Mouse (Mus musculus) liver, embryonic 15.5 days (tissue): ENCODE measurements around the gene Gimap1. TPM values are rescaled to one million over a fixed set of nuclear protein-coding genes. Genes with fewer than 3 reads are reported as not detected.

ENCODE experiments used
- ATAC-seq: fragments of 200-750 bp; cut with Nextera tagmentation; 2 replicates; pipeline ENCODE4 v1.8.0; 2017; ENCODE audit warnings: moderate number of reproducible peaks, mild to moderate bottlenecking, moderate library complexity; ENCODE audit not compliant: insufficient read depth
- H3K27ac ChIP-seq: fragments of 300-500 bp; sonication (generic); replicated peaks from 2 replicates; pipeline ENCODE4 v1.5.1; 2015; ENCODE audit warnings: mild to moderate bottlenecking, inconsistent platforms
- H3K27me3 ChIP-seq: fragments of 300-500 bp; sonication (generic); 2 replicates; pipeline ENCODE4 v1.6.1; 2015; ENCODE audit warnings: mild to moderate bottlenecking, inconsistent platforms
- H3K36me3 ChIP-seq: fragments of 300-500 bp; sonication (generic); replicated peaks from 2 replicates; pipeline ENCODE4 v1.6.1; 2015; ENCODE audit warnings: moderate library complexity, mild to moderate bottlenecking, inconsistent platforms
- H3K4me1 ChIP-seq: fragments of 300-500 bp; sonication (generic); replicated peaks from 2 replicates; pipeline ENCODE4 v1.6.1; 2015; ENCODE audit warnings: inconsistent platforms
- H3K4me2 ChIP-seq: fragments of 300-500 bp; sonication (generic); 2 replicates; pipeline ENCODE4 v1.6.1; 2015; ENCODE audit warnings: moderate library complexity, mild to moderate bottlenecking, inconsistent platforms
- H3K4me3 ChIP-seq: fragments of 300-500 bp; sonication (generic); replicated peaks from 2 replicates; pipeline ENCODE4 v1.5.1; 2015; ENCODE audit warnings: mild to moderate bottlenecking, inconsistent platforms
- H3K9ac ChIP-seq: fragments of 300-500 bp; sonication (generic); 2 replicates; pipeline ENCODE4 v1.6.1; 2015; ENCODE audit warnings: moderate library complexity, mild to moderate bottlenecking, inconsistent platforms
- H3K9me3 ChIP-seq: fragments of 300-500 bp; sonication (generic); replicated peaks from 2 replicates; pipeline ENCODE4 v1.6.1; 2016; ENCODE audit warnings: inconsistent platforms
- WGBS: fragments of 180-500 bp; shearing (Covaris S2); methylation state at CpG from one replicate; pipeline ENCODE4 v1.1.7; 2015; ENCODE audit warnings: mixed read lengths; ENCODE audit not compliant: insufficient replicate concordance; 5-methylcytosine and 5-hydroxymethylcytosine counted together
- polyA plus RNA-seq: library from polyadenylated mRNA; unstranded; fragments of >200 nt; fragmentation: Nextera tagmentation; extraction: Ambion mirVana; gene quantifications from 2 replicates; pipeline ENCODE4 v1.2.1, GENCODE M21; 2015

Gene Gimap1
- polyA plus RNA-seq, 1 experiment from 2014 or later: 5.4 TPM

DNA sequence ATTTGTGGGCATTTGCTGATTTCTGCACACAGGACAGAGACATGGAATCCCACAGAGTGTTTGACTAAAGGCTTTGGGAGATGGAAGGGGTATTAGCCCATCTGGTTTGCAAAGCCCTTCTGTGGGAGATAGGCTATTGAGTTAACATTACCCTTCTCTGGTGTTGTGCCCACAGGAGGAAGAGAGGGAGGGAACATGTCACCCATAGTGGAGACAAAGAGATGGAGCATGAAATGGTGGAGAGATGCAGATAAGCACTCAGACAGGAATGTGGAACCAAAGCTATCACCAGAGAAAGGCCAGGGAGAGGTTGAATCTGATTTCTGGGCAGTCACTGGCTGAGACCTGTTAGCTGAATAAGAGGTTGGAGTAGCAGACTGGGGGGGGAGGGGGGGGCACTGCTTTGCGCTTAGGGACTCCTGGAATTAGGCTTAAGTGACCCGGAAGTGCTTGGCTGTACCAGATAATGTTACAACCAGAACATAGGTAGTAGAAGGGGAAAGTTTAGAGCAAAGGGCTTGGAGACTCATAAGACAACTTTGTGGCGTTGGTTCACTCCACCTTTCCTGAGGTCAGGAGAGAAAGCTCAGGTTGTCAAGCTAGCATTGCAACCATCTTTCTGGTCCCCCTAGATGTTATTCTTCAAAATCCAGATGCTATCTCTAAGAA lies 1.8 kb downstream of the Gimap1 start:
- no peaks in the 10 kb centered on the region for H3K36me3 ChIP-seq
- WGBS: 53% methylated on average over 3 of the region's 3 CpGs
- no peak overlapping the region for H3K4me3 ChIP-seq
- no peaks in the 10 kb centered on the region for H3K9me3 ChIP-seq
- peaks cover 22% of the 10 kb centered on the region for H3K4me1 ChIP-seq
- H3K9ac ChIP-seq: no peak overlapping the region
- 0 out of 2 replicates have a peak overlapping the region, but pooled peaks have one; percentile 61 for H3K27ac ChIP-seq
- ATAC-seq: no peak
- no peak overlapping the region for H3K4me2 ChIP-seq
- H3K27me3 ChIP-seq: 0 out of 2 replicates have a peak, but pooled peaks cover 3% of the 10 kb centered on the region

GRCm38 (mm10) chr6:48741273-48741672 lies 2.4 kb downstream of the Gimap1 start:
- Histone ChIP-seq H3K4me1 (peaks cover 29% of the 10 kb centered on the region), H3K36me3 (no peaks in the 10 kb centered on the region), H3K9ac (no peak overlapping the region), H3K27ac (peak overlapping the region; percentile 61; the same call in 1 of the 2 replicates), H3K4me2 (no peak overlapping the region), H3K27me3 (0 out of 2 replicates have a peak, but pooled peaks cover 3% of the 10 kb centered on the region), H3K9me3 (no peaks in the 10 kb centered on the region), H3K4me3 (no peak overlapping the region)
- WGBS: 8% methylated on average over 3 of the region's 3 CpGs
- no peak for ATAC-seq

GRCm38 (mm10) chr6:48741711-48742206 lies 2.9 kb downstream of the Gimap1 start:
- peak overlapping the region; percentile 61 for H3K27ac ChIP-seq
- peak; percentile 35; the same call in 1 of the 2 replicates for ATAC-seq
- H3K9me3 ChIP-seq: no peaks in the 10 kb centered on the region
- H3K36me3 ChIP-seq: no peaks in the 10 kb centered on the region
- H3K9ac ChIP-seq: no peak overlapping the region
- 38% methylated on average over 9 of the region's 9 CpGs for WGBS
- peaks cover 29% of the 10 kb centered on the region for H3K4me1 ChIP-seq
- peak overlapping the region; percentile 57 for H3K4me2 ChIP-seq
- H3K4me3 ChIP-seq: no peak overlapping the region
- H3K27me3 ChIP-seq: 0 out of 2 replicates have a peak, but pooled peaks cover 3% of the 10 kb centered on the region

- WGBS: 60% methylated on average over 52 of the region's 52 CpGs
- Histone ChIP-seq H3K9me3 (no peaks in the 10 kb centered on the region), H3K9ac (no peak overlapping the region), H3K4me1 (peaks cover 29% of the 10 kb centered on the region), H3K4me3 (peak overlapping the region; percentile 50), H3K36me3 (no peaks in the 10 kb centered on the region), H3K27ac (peak overlapping the region; percentile 61), H3K4me2 (peak overlapping the region; percentile 57), H3K27me3 (0 out of 2 replicates have a peak, but pooled peaks cover 3% of the 10 kb centered on the region)
- peak; percentile 56; the same call in 1 of the 2 replicates for ATAC-seq
These were observed 3.8 kb downstream of the Gimap1 start for GRCm38 (mm10) chr6:48742422-48743351.

GRCm38 (mm10) chr6:48745490-48745889 lies 6.6 kb downstream of the Gimap1 start:
- 17% methylated on average over 2 of the region's 2 CpGs for WGBS
- no peak for ATAC-seq
- Histone ChIP-seq H3K36me3 (no peaks in the 10 kb centered on the region), H3K9ac (no peak overlapping the region), H3K4me2 (peak overlapping the region; percentile 37; the same call in 1 of the 2 replicates), H3K27me3 (0 out of 2 replicates have a peak, but pooled peaks cover under 1% of the 10 kb centered on the region), H3K9me3 (no peaks in the 10 kb centered on the region), H3K4me3 (no peak overlapping the region), H3K27ac (no peak overlapping the region), H3K4me1 (peaks cover 25% of the 10 kb centered on the region)

DNA sequence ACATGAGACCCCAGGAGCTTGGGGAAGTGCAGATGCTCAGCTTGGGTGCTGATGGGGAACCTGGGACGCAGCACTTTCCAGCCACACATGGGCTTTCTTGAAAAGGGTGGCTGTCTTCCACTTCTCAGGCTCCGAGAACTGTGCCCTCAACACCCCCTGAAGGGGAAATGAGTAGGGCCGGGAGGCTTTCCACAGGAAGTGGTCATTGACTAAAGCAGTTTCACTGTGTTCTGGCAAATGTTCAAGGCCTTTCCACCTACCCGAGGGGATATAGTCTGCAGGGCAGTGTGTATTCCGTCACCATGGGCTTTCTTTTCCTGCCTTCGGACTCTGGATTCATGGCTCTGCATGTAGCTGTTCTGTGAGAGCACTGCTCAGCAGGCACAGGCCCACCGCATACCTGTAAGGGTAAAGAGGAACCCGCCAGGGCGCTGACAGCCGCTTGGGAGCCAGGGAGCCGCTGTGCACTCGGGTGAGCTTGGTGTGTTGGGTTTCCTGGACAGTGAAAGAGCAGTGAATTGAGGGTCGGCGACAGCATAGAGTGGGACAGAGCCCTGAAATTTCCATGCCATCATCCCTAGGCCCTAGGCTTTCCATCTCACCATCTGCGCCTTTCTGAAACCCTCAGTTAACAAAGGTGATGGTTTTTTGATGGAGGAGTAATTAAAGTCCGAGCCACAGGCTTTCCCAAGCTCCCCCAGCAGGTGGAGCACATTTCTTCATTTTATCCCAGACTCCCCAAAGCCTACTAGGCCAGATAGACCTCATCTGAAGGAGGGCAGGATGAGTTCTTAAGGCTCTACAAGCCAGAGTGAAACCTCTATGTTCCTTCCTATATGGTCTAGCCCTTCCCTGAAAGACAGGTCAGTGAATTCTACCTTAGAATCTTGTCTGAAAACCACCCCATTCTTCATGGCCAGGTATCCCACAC lies 7.4 kb downstream of the Gimap1 start, which contains the start of gene Gimap5:
Gene Gimap5, plus strand, starts transcription at position 239 of the 931 bp plus-strand sequence.
- Histone ChIP-seq H3K27ac (peak within 1 kb of the TSS; percentile 33; the same call in 1 of the 2 replicates), H3K9me3 (no peaks in the 10 kb centered on the region), H3K36me3 (no peaks in the 10 kb centered on the region), H3K4me1 (peaks cover 20% of the 10 kb centered on the region), H3K4me3 (no peak within 1 kb of the TSS; the same call in 1 of the 2 replicates), H3K4me2 (peak within 1 kb of the TSS; percentile 37), H3K27me3 (no peaks in the 10 kb centered on the region), H3K9ac (no peak within 1 kb of the TSS)
- 15% methylated on average over 16 of the region's 16 CpGs for WGBS
- ATAC-seq: peak; percentile 24; the same call in 1 of the 2 replicates

DNA sequence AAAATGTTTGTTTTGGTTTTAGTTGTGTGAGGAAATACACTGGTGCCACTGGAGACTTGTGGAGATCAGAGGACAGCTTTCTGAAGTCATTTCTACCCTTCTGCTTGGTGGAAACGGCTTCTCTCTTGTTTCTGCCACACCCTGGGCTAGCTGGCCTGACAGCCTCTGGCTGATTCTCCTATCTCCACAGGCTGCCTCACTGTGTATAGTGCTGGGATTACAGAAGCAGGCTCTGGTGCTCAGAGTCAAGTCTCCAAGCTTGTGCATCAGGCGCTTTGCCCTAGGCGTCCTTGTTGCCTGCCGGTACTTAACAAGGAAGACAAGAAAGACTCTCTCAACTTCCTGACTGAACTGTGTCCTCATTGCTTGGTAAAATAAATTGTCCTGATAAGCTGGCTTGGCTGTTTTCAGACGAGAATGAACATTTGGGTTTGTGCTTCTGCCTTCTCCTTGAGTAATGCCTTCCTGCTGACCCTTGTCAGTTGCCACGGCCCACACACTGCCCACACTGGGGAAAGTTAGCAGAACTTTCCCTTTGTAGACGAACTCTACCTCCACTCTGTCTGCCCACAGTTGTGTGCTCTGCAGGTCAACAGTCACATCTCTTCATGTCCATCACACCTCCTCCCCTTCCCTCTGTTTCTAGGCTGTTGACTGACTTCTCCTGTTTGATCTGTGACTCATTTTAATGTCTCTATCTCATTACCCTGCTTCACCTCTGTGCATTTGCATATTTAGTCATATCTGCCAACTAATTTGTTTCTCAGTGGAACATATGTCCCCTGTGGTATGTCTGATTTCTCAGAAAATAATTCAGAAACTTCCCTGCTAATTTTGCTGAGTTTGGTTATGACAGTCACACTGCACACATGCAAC lies 8.5 kb downstream of the Gimap1 start:
- peaks cover 14% of the 10 kb centered on the region for H3K4me1 ChIP-seq
- H3K27ac ChIP-seq: no peak overlapping the region; the same call in 1 of the 2 replicates
- 27% methylated on average over 7 of the region's 7 CpGs for WGBS
- no peak overlapping the region for H3K4me2 ChIP-seq
- ATAC-seq: no peak
- no peak overlapping the region for H3K9ac ChIP-seq
- H3K27me3 ChIP-seq: no peaks in the 10 kb centered on the region
- H3K9me3 ChIP-seq: no peaks in the 10 kb centered on the region
- no peak overlapping the region for H3K4me3 ChIP-seq
- no peaks in the 10 kb centered on the region for H3K36me3 ChIP-seq

DNA sequence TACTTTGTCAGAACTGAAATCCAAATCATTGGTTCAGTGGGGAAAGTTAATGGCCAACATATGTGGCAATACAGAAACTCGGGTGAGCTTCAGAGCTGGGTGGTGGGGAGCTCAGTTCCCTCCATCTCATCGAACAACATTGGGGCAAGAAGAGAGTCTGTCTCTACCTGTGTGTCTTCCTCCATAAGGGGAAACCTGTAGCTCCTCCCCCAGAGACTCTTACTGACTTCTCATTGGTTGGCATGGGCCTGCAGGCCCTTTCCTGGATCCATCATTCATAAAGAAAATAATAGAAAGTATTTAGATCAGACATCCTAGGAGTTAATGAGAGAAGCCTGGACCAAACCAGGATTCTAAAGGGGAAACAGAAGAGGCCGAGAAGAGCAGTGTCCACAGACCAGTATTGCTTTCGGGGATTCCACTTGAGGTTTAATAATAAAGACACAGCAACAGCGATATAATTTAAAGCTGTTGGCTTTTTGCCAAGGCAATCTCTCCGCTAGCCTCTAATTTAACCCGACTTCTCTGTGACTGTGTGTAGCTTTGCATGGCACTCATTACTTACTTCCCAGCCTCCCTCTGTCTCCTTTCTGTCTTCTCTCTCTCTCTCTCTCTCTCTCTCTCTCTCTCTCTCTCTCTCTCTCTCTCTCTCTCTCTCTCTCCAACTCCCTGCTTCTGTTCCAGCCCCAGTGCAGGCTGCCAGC lies 24.9 kb downstream of the Gimap1 start:
- Histone ChIP-seq H3K9ac (no peak overlapping the region), H3K9me3 (no peaks in the 10 kb centered on the region), H3K4me1 (no peaks in the 10 kb centered on the region), H3K36me3 (no peaks in the 10 kb centered on the region), H3K27ac (no peak overlapping the region), H3K27me3 (no peaks in the 10 kb centered on the region), H3K4me3 (no peak overlapping the region), H3K4me2 (no peak overlapping the region)
- no peak for ATAC-seq
- WGBS: 65% methylated on average over 7 of the region's 7 CpGs

GRCm38 (mm10) chr6:48764496-48764895 lies 25.6 kb downstream of the Gimap1 start:
- WGBS: 75% methylated on average over 10 of the region's 10 CpGs
- Histone ChIP-seq H3K4me3 (no peak overlapping the region), H3K4me2 (no peak overlapping the region), H3K36me3 (no peaks in the 10 kb centered on the region), H3K27ac (no peak overlapping the region), H3K4me1 (no peaks in the 10 kb centered on the region), H3K27me3 (no peaks in the 10 kb centered on the region), H3K9me3 (no peaks in the 10 kb centered on the region), H3K9ac (no peak overlapping the region)
- no peak for ATAC-seq
